Mouse (Mus musculus) cerebellum, adult (tissue): ENCODE data around the gene Gdnf.

Source experiments
- ATAC-seq: cut with Nextera tagmentation; 2 replicates; pipeline ENCODE4 v1.9.2; 2017; ENCODE audit warnings: mild to moderate bottlenecking, moderate library complexity, mixed read lengths; ENCODE audit not compliant: insufficient number of reproducible peaks, low FRiP score, low TSS enrichment

Gene Gdnf

GRCm38 (mm10) chr15:7858841-7859240 lies 48.2 kb downstream of the Gdnf start:
- no peak for ATAC-seq

DNA sequence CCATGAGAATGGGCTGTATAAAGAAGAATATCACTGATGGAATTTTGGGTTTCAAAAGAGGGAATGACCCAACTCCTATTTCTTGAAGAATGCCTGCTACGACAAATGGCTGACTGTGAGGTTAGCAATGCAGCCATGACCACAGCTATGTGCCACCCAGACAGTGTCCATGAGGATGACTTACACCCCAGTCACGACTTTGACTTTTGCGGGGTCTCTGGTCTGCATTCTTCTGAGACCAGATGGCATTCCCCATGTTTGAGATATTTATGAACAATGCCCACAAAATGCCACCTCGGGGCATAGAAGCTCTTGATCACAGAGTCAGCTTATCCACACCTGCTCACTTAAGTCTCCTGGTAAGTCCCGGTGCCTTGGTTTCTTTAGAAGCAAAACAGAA lies 52.2 kb downstream of the Gdnf start:
- no peak for ATAC-seq

- ATAC-seq, result no peak
Observed at GRCm38 (mm10) chr15:7863328-7863727, 52.7 kb downstream of the Gdnf start.

DNA sequence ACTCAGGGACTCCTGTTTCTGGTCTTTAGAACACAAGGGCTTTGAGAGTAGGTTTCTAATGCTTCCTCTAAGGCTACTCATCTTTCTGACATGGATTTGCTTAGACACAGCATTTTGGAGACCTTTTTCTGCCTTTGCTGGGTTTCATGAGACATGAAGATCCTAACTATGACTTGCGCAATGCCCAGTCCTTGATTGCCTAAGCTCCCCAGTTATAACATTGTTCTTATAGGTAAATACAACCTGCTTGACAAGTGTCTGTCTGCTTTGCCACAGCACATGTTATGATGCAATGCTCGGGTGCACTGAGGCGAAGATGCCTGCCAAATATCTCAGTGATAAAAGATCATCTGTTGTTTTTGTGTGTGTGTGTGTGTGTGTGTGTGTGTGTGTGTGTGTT lies 54.7 kb downstream of the Gdnf start:
- no peak for ATAC-seq

DNA sequence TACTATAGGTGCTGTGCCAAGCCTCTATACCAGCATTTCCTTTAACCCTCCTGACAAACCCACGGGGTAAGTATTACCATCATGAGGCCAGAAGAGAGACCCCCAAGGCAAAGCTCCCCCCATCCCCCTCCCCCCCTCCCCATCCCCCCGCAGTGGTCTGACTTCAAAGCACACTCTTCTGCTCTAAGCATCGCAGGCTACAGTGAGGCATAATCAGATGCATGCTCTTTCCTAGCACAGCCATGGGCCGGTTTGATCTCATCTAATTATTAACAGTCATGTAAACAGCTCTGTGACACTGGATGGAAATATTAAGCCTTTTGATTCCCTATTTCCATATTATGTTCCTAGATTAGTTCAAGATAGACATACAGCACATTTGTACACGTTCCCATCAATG lies 61.8 kb downstream of the Gdnf start:
- no peak for ATAC-seq

GRCm38 (mm10) chr15:7875879-7876278 lies 65.2 kb downstream of the Gdnf start:
- no peak for ATAC-seq

DNA sequence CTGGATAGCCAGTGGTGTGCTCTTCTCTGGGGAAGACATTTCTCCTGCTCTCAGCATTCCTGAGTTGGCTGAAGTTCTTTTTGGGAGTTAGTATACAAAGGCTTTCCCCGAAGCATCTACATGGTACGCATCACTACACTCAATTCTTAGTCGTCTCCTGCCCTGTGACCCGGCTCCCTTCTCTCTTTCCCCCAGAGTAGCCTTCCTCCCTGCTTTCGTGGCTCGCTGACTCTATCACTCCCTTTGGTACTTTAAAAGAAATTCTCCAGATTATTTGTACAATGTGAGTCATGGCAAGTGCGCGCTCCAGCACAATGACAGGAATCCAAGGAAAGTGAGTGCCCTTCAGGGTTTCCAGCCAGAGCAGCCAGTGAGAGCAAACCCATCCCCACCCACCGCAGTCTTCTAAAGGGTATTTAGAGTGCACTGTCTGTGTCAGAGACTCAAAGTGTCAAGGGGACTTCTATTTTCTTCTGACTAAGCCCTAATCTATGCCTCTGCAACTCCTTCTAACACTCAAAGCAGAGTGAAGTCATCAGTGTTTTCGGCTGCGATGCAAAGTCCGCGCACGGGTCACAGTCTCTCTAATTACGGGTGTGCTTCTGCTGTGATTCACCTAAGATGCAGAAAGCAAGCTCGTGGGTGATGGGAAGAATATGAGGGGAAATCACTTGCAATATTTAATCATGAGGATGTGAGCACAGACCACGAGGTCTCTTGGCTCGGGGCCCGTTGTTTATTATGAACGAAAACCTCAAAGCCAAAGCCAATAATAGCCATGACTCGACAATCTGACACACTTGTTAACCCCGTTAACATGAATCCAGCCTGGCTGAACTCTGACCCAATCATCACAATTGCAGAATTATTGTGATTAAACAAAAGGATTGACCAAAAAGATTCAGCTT lies 67.2 kb downstream of the Gdnf start:
- ATAC-seq, result no peak

- no peak for ATAC-seq
Observed at GRCm38 (mm10) chr15:7878861-7879260, 68.2 kb downstream of the Gdnf start.

DNA sequence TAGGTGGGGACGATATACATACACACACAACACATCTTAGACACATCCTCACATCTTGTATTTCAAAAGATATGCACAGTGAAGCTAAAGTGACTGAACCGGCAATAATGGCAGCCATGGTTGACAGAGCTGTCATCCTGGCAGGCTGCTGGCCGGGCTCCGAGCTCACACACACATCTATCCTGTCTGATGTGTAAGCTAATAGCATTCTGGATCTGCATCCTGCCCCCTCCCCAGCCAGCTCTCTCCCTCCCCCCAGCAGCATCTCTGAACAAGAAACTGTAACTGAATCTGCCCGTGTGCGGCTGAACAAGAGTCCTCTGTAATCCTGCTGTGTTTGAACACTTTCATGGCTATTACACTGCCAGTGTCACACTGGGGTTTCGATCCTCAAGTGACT lies 69.3 kb downstream of the Gdnf start:
- no peak for ATAC-seq

GRCm38 (mm10) chr15:7884181-7884580 lies 73.5 kb downstream of the Gdnf start:
- no peak for ATAC-seq

GRCm38 (mm10) chr15:7885106-7885505 lies 74.5 kb downstream of the Gdnf start:
- no peak for ATAC-seq

GRCm38 (mm10) chr15:7886591-7886990 lies 75.9 kb downstream of the Gdnf start:
- no peak for ATAC-seq
